Mouse (Mus musculus) hindbrain, embryonic 11.5 days (tissue): Measurements from ENCODE around the gene Commd7. TPM values are rescaled to one million over a fixed set of nuclear protein-coding genes. Genes with fewer than 3 reads are reported as not detected.
"Not testable (repeated sequence)": the region's sequence is repeated elsewhere in the genome, so short reads cannot be mapped to it uniquely, and the experiment has no call there.

Source experiments
- ATAC-seq: fragments of 200-750 bp; cut with Nextera tagmentation; 2 replicates; pipeline ENCODE4 v1.8.0; 2017; ENCODE audit warnings: mild to moderate bottlenecking, moderate TSS enrichment, moderate library complexity; ENCODE audit not compliant: low FRiP score
- DNase-seq: peaks from one replicate; pipeline ENCODE4 v3.0.0-alpha.2; 2015; ENCODE audit warnings: low spot score
- H3K27ac ChIP-seq: fragments of 300-500 bp; sonication (generic); 2 replicates; pipeline ENCODE4 v1.5.1; 2014; ENCODE audit warnings: mild to moderate bottlenecking, low read depth, low read length
- H3K27me3 ChIP-seq: fragments of 300-500 bp; sonication (generic); 2 replicates; pipeline ENCODE4 v1.6.1; 2014; ENCODE audit warnings: mild to moderate bottlenecking, low read length, moderate library complexity, mixed read lengths; ENCODE audit not compliant: control insufficient read depth, insufficient read depth
- H3K36me3 ChIP-seq: fragments of 300-500 bp; sonication (generic); 2 replicates; pipeline ENCODE4 v1.6.1; 2014; ENCODE audit warnings: mild to moderate bottlenecking, low read length, moderate library complexity, mixed read lengths; ENCODE audit not compliant: control insufficient read depth, insufficient read depth
- H3K4me1 ChIP-seq: fragments of 300-500 bp; sonication (generic); replicated peaks from 2 replicates; pipeline ENCODE4 v1.6.1; 2014; ENCODE audit warnings: low read length, mixed read lengths; ENCODE audit not compliant: control insufficient read depth, insufficient read depth
- H3K4me2 ChIP-seq: fragments of 300-500 bp; sonication (generic); replicated peaks from 2 replicates; pipeline ENCODE4 v1.6.1; 2014; ENCODE audit warnings: mild to moderate bottlenecking, low read depth, low read length
- H3K4me3 ChIP-seq: fragments of 300-500 bp; sonication (generic); 2 replicates; pipeline ENCODE4 v1.5.1; 2014; ENCODE audit warnings: low read depth, low read length
- H3K9ac ChIP-seq: fragments of 300-500 bp; sonication (generic); 2 replicates; pipeline ENCODE4 v1.6.1; 2014; ENCODE audit warnings: low read depth, low read length
- H3K9me3 ChIP-seq: fragments of 300-500 bp; sonication (generic); 2 replicates; pipeline ENCODE4 v1.6.1; 2016; ENCODE audit warnings: low read length; ENCODE audit not compliant: control insufficient read depth
- WGBS: fragments of 180-500 bp; shearing (Covaris S2); extraction: QIAGEN DNeasy Blood & Tissue Kit; methylation state at CpG from one replicate; pipeline ENCODE4 v1.1.7; 2014; 5-methylcytosine and 5-hydroxymethylcytosine counted together
- polyA plus RNA-seq: library from polyadenylated mRNA; unstranded; fragments of >200 nt; fragmentation: Nextera tagmentation; extraction: Ambion mirVana; gene quantifications from 2 replicates; pipeline ENCODE4 v1.2.1, GENCODE M21; 2014

The Commd7 gene
- 60.0 and 65.6 TPM in 2 replicates for polyA plus RNA-seq

GRCm38 (mm10) chr2:153631976-153632870 is at the start of gene Commd7:
Gene Commd7, minus strand, starts transcription at chr2:153632781.
- H3K4me3 ChIP-seq = peak within 1 kb of the TSS; percentile 82
- peak within 1 kb of the TSS; percentile 86 for H3K27ac ChIP-seq
- no peaks in the 10 kb centered on the region for H3K27me3 ChIP-seq
- peak within 1 kb of the TSS; percentile 68 for H3K4me2 ChIP-seq
- peak; percentile 89 for ATAC-seq
- peak within 1 kb of the TSS; percentile 93 for H3K9ac ChIP-seq
- peaks cover 2% of the 10 kb centered on the region; the same call in 1 of the 2 replicates for H3K36me3 ChIP-seq
- H3K9me3 ChIP-seq = no peaks in the 10 kb centered on the region
- DNase-seq = peak; percentile 93
- H3K4me1 ChIP-seq = no peaks in the 10 kb centered on the region
- 4% methylated on average over 53 of the region's 53 CpGs for WGBS

DNA sequence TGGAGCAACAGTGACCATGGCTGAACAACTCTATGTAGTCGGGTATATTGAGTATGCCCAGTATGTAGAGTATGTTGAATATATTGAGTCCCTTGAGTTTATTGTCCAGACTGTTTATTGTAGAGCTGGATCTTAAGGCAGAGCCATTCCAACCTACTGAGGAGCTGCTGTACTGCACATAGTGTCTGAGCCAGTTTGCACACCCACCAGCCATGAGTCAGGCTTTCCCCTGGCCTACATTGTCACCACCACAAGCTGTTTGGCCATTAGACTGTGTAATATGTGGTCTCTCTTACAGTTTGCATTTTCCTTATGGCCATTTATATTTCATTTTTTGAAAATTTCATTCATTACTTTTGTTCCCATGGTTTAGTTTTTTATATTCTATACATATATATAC is 47.4 kb upstream of the Commd7 start:
- ATAC-seq (no peak), DNase-seq (no peak)
- H3K27ac ChIP-seq = no peak overlapping the region
- no peak overlapping the region for H3K4me2 ChIP-seq
- WGBS = 83% methylated on average over 1 of the region's 1 CpGs
- no peaks in the 10 kb centered on the region for H3K36me3 ChIP-seq
- no peak overlapping the region for H3K4me3 ChIP-seq
- H3K4me1 ChIP-seq = no peaks in the 10 kb centered on the region
- H3K9ac ChIP-seq = no peak overlapping the region
- no peaks in the 10 kb centered on the region for H3K9me3 ChIP-seq
- no peaks in the 10 kb centered on the region for H3K27me3 ChIP-seq

- DNase-seq (no peak), ATAC-seq (no peak)
- Histone ChIP-seq H3K9me3 (no peaks in the 10 kb centered on the region), H3K36me3 (no peaks in the 10 kb centered on the region), H3K27ac (no peak overlapping the region), H3K4me3 (no peak overlapping the region), H3K27me3 (no peaks in the 10 kb centered on the region), H3K9ac (no peak overlapping the region), H3K4me2 (no peak overlapping the region), H3K4me1 (no peaks in the 10 kb centered on the region)
- WGBS = 87% methylated on average over 7 of the region's 7 CpGs
Measured at GRCm38 (mm10) chr2:153677550-153677949, 45.0 kb upstream of the Commd7 start.

DNA sequence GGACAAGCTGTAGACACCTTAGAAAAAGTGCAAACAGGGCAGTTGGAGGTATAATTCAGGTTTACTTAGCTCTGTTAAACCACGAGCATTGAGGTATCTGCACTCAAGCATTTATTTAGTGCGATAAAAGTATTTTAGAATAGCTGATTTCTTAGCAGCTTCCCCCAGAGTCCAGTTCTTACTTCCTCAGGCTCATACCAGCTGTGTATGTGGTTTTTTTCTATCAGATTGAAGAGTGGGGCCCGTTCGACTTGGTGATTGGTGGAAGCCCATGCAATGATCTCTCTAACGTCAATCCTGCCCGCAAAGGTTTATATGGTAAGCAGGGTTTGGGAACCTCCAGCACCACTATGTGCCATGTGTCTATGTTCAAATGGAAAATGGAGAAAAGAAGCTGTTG is 44.4 kb upstream of the Commd7 start:
- no peaks in the 10 kb centered on the region for H3K9me3 ChIP-seq
- no peak overlapping the region for H3K4me2 ChIP-seq
- ATAC-seq (no peak), DNase-seq (no peak)
- no peak overlapping the region for H3K27ac ChIP-seq
- no peaks in the 10 kb centered on the region for H3K27me3 ChIP-seq
- no peaks in the 10 kb centered on the region for H3K36me3 ChIP-seq
- H3K9ac ChIP-seq = no peak overlapping the region
- H3K4me3 ChIP-seq = no peak overlapping the region
- no peaks in the 10 kb centered on the region for H3K4me1 ChIP-seq
- 94% methylated on average over 6 of the region's 6 CpGs for WGBS

DNA sequence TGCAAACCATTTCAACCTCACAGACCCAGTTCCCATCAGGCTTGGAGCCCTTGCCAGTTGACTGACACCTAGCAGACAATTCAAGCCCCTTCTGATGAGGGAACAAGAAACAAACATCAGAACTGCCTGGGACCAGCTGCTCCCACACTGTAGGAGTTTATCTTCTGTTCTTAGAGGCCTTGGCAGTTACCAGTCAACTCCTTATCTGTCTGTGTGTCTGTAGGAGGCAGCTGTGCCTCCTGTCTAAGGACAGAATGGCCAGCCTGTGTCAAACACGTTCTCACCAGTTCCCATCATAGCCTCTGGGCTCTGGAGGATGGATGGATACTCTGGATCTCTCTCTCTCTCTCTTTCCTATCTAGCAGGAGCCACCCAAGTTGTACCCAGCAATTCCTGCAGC is 42.8 kb upstream of the Commd7 start:
- 64% methylated on average over 1 of the region's 1 CpGs for WGBS
- not testable (repeated sequence) for H3K27me3 ChIP-seq, H3K9me3 ChIP-seq, DNase-seq, H3K4me3 ChIP-seq, H3K36me3 ChIP-seq, H3K4me1 ChIP-seq, ATAC-seq, H3K9ac ChIP-seq, H3K27ac ChIP-seq, H3K4me2 ChIP-seq

DNA sequence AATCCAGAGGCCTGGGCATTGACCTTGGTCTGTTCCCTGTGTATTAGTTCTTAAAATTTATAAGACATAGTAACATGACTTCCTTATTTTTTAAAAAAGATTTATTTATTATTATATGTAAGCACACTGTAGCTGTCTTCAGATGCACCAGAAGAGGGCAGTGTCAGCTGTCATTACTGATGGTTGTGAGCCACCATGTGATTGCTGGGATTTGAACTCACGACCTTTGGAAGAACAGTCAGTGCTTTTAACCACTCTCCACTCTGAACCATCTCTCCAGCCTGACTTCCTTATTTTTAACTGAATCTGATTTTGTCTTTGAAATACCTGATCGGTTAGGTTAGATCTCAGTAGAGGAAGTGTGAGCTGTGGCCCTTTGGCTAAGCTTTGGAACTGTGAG is 40.0 kb upstream of the Commd7 start:
- ATAC-seq (no peak), DNase-seq (no peak)
- no peak overlapping the region for H3K4me2 ChIP-seq
- H3K4me1 ChIP-seq = no peaks in the 10 kb centered on the region
- no peaks in the 10 kb centered on the region for H3K36me3 ChIP-seq
- 85% methylated on average over 2 of the region's 2 CpGs for whole genome bisulfite sequencing
- no peaks in the 10 kb centered on the region for H3K9me3 ChIP-seq
- H3K27ac ChIP-seq = no peak overlapping the region
- no peak overlapping the region for H3K4me3 ChIP-seq
- no peaks in the 10 kb centered on the region for H3K27me3 ChIP-seq
- no peak overlapping the region for H3K9ac ChIP-seq

DNA sequence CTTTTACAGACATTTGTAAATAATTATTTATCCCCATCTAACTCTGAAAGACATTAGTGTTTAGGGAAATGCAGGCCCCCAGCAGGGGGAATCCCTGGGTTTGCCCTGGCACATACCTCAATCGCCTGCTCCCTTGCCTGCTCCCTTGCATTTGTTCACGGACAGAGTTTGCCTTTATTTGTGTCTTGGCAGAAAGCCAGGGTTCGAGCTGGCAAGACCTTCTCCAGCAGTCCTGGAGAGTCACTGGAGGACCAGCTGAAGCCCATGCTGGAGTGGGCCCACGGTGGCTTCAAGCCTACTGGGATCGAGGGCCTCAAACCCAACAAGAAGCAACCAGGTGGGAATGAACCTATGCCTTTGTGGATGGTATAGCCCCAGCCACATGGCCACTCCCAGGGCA is 37.5 kb upstream of the Commd7 start:
- no peaks in the 10 kb centered on the region for H3K9me3 ChIP-seq
- no peak overlapping the region for H3K9ac ChIP-seq
- no peaks in the 10 kb centered on the region for H3K4me1 ChIP-seq
- WGBS = 94% methylated on average over 5 of the region's 5 CpGs
- no peaks in the 10 kb centered on the region for H3K27me3 ChIP-seq
- DNase-seq (no peak), ATAC-seq (no peak)
- no peak overlapping the region for H3K27ac ChIP-seq
- H3K4me2 ChIP-seq = no peak overlapping the region
- no peaks in the 10 kb centered on the region for H3K36me3 ChIP-seq
- no peak overlapping the region for H3K4me3 ChIP-seq

- no peaks in the 10 kb centered on the region for H3K9me3 ChIP-seq
- H3K27ac ChIP-seq = no peak overlapping the region
- H3K4me2 ChIP-seq = no peak overlapping the region
- 77% methylated on average over 7 of the region's 7 CpGs for WGBS
- no peak overlapping the region for H3K9ac ChIP-seq
- DNase-seq = peak; percentile 69
- H3K27me3 ChIP-seq = no peaks in the 10 kb centered on the region
- no peaks in the 10 kb centered on the region for H3K36me3 ChIP-seq
- no peak for ATAC-seq
- H3K4me3 ChIP-seq = no peak overlapping the region
- no peaks in the 10 kb centered on the region for H3K4me1 ChIP-seq
Measured at GRCm38 (mm10) chr2:153668754-153669376, 36.3 kb upstream of the Commd7 start.

DNA sequence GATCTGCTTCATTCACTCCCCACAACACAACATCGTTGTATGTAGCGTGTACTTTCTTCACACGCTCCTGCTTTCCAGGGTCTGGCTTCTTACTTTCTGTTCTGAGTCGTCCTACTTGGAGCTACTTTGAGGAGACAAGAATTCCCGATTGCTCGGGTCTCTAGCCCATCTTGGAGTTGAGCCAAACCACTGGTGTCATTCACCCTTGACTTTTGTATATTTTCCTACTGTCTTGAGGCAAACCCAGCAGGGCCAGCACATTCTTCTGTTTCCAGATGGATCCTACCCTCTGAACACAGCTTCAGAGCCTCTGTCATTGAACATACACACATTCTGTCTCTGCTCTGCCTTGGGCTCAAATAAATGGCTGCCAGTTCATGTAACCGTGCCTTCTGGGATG is 32.8 kb upstream of the Commd7 start:
- DNase-seq (no peak), ATAC-seq (no peak)
- Histone ChIP-seq H3K36me3 (no peaks in the 10 kb centered on the region), H3K4me3 (no peak overlapping the region), H3K4me1 (no peaks in the 10 kb centered on the region), H3K9ac (no peak overlapping the region), H3K4me2 (no peak overlapping the region), H3K9me3 (no peaks in the 10 kb centered on the region), H3K27me3 (no peaks in the 10 kb centered on the region), H3K27ac (no peak overlapping the region)
- 93% methylated on average over 7 of the region's 7 CpGs for WGBS
